Mouse (Mus musculus) left cerebral cortex, postnatal 10 days (tissue): ENCODE results near the gene Ano8. TPM values are rescaled to one million over a fixed set of nuclear protein-coding genes. Genes with fewer than 3 reads are reported as not detected.
A peak's percentile ranks its signal among the peaks of the same experiment; 100 is the strongest.
"Not testable (repeated sequence)": the region's sequence is repeated elsewhere in the genome, so short reads cannot be mapped to it uniquely, and the experiment has no call there.

Source experiments
- DNase-seq, 2 experiments: peaks; one replicate each; pipeline ENCODE4 v3.0.0; 2021 to 2022; ENCODE audit warnings: low spot score in 2 of 2, mixed read lengths in 1 of 2; ENCODE audit errors: extremely low spot score in 1 of 2
- intact Hi-C: fragments of 180-260 bp; cut with DNase I; formaldehyde crosslinking; loops from one replicate; pipeline ENCODE4 v1.15.1; 2025
- total RNA-seq, 2 experiments: library from RNA; stranded (reverse); gene quantifications; 2 replicates each; pipeline ENCODE4 v1.2.3; 2021

The Ano8 gene
- total RNA-seq, 2 experiments from 2014 or later, result 67.7 to 71.5 TPM

- intact Hi-C loops, result no loop called here
- peak in 1 of 2 experiments; percentile 52 for DNase-seq
These were observed 24.5 kb downstream of the Ano8 start for GRCm38 (mm10) chr8:71461152-71461840.

- no peak for DNase-seq
- intact Hi-C loops, result no loop called here
These were observed 25.0 kb downstream of the Ano8 start for GRCm38 (mm10) chr8:71460716-71461115.

GRCm38 (mm10) chr8:71457659-71458270 is 28.0 kb downstream of the Ano8 start:
- intact Hi-C loops, result no loop called here
- no peak for DNase-seq

GRCm38 (mm10) chr8:71456906-71457305 is 28.9 kb downstream of the Ano8 start:
- DNase-seq, result no peak
- intact Hi-C loops, result no loop called here

GRCm38 (mm10) chr8:71454668-71455067 is 31.1 kb downstream of the Ano8 start:
- no peak for DNase-seq

GRCm38 (mm10) chr8:71452669-71453068 is 33.1 kb downstream of the Ano8 start:
- intact Hi-C loops, result no loop called here
- DNase-seq, result no peak

More at GRCm38 (mm10) chr8:71454668-71455067, 31.1 kb downstream of the Ano8 start:
- intact Hi-C loops, result no loop called here

GRCm38 (mm10) chr8:71451777-71452176 is 34.0 kb downstream of the Ano8 start:
- DNase-seq, result no peak
- intact Hi-C loops, result no loop called here

GRCm38 (mm10) chr8:71451337-71451736 is 34.4 kb downstream of the Ano8 start:
- intact Hi-C loops, result no loop called here
- DNase-seq, result no peak

- no peak for DNase-seq
- intact Hi-C loops, result no loop called here
These were observed 40.7 kb downstream of the Ano8 start for GRCm38 (mm10) chr8:71445096-71445495.

- intact Hi-C loops, result loop anchor here (5.0 kb wide), 1 partner anchor 91 kb away; no protein-coding TSS in a partner anchor
- peak in 1 of 2 experiments; percentile 22 for DNase-seq
These were observed 44.4 kb downstream of the Ano8 start for GRCm38 (mm10) chr8:71441404-71441803.

- intact Hi-C loops, result no loop called here
- DNase-seq, result no peak
These were observed 48.7 kb downstream of the Ano8 start for GRCm38 (mm10) chr8:71437041-71437440.

- intact Hi-C loops, DNase-seq: not testable (repeated sequence)
These were observed 52.8 kb downstream of the Ano8 start for GRCm38 (mm10) chr8:71432935-71433334.

Other genes with a start within 250 kb of the Ano8 start
- 10 to 100 TPM; 30.5 to 30.6 TPM for gene Myo9b, start 213.2 kb downstream of the Ano8 start, total RNA-seq
- gene Haus8, start 213.0 kb downstream of the Ano8 start, total RNA-seq, result 10 to 100 TPM; 14.5 to 19.6 TPM
- 100 to 1,000 TPM in 1 of 2 experiments, 10 to 100 TPM in 1; 97.6 to 103 TPM for gene Use1, start 119.1 kb downstream of the Ano8 start, total RNA-seq
- 10 to 100 TPM; 17.1 to 21.3 TPM for gene Ocel1, start 114.7 kb downstream of the Ano8 start, total RNA-seq
- gene Nr2f6, start 104.0 kb downstream of the Ano8 start, total RNA-seq, result 10 to 100 TPM; 21.9 to 26.2 TPM
- gene Ushbp1, start 90.2 kb downstream of the Ano8 start, total RNA-seq, result 1 to 10 TPM; 5.0 to 5.9 TPM
- gene Babam1, start 89.1 kb downstream of the Ano8 start, total RNA-seq, result 10 to 100 TPM; 73.4 to 86.2 TPM
- gene Ankle1, start 80.0 kb downstream of the Ano8 start, total RNA-seq, result 1 to 10 TPM in 1 of 2 experiments, under 1 TPM in 1; 0.79 to 1.2 TPM
- gene Abhd8, start 22.3 kb downstream of the Ano8 start, total RNA-seq, result 100 to 1,000 TPM; 171 to 183 TPM
- gene Mrpl34, start 21.0 kb downstream of the Ano8 start, total RNA-seq, result 10 to 100 TPM; 67.1 to 72.5 TPM
- gene Dda1, start 16.8 kb downstream of the Ano8 start, total RNA-seq, result 100 to 1,000 TPM; 120 to 127 TPM
- 10 to 100 TPM; 29.0 to 29.2 TPM for gene Gtpbp3, start 2.1 kb upstream of the Ano8 start, total RNA-seq
- 1 to 10 TPM; 5.6 to 7.3 TPM for gene Plvap, start 25.8 kb upstream of the Ano8 start, total RNA-seq
- not detected for gene Ccdc194, start 39.7 kb upstream of the Ano8 start, total RNA-seq
- 1 to 10 TPM in 1 of 2 experiments, under 1 TPM in 1; 0.95 to 3.4 TPM for gene Bst2, start 51.5 kb upstream of the Ano8 start, total RNA-seq
- 10 to 100 TPM; 35.1 to 36.6 TPM for gene Mvb12a, start 57.0 kb upstream of the Ano8 start, total RNA-seq
- gene Tmem221, start 72.9 kb upstream of the Ano8 start, total RNA-seq, result not detected
- not detected for gene Nxnl1, start 80.6 kb upstream of the Ano8 start, total RNA-seq
- gene Slc27a1, start 82.9 kb upstream of the Ano8 start, total RNA-seq, result 10 to 100 TPM; 69.5 to 73.6 TPM
- gene Pgls, start 106.2 kb upstream of the Ano8 start, total RNA-seq, result 10 to 100 TPM; 63.1 to 75.1 TPM
- gene Fam129c, start 111.7 kb upstream of the Ano8 start, total RNA-seq, result 1 to 10 TPM; 3.4 to 3.5 TPM
- gene Colgalt1, start 125.0 kb upstream of the Ano8 start, total RNA-seq, result 10 to 100 TPM; 65.9 to 71.6 TPM
- gene Unc13a, start 185.8 kb upstream of the Ano8 start, total RNA-seq, result 100 to 1,000 TPM; 279 to 290 TPM
- 1 to 10 TPM; 6.1 to 6.6 TPM for gene Jak3, start 190.3 kb upstream of the Ano8 start, total RNA-seq
- 1 to 10 TPM; 1.2 to 2.0 TPM for gene Insl3, start 203.3 kb upstream of the Ano8 start, total RNA-seq
- gene B3gnt3, start 215.8 kb upstream of the Ano8 start, total RNA-seq, result under 1 TPM; 0.26 to 0.41 TPM
- 100 to 1,000 TPM; 139 to 143 TPM for gene Fcho1, start 239.8 kb upstream of the Ano8 start, total RNA-seq